Mouse (Mus musculus) kidney, postnatal 10 days (tissue): ENCODE measurements around the gene Qk.

Experiments used
- DNase-seq: peaks from one replicate; pipeline ENCODE4 v3.0.0; 2021; ENCODE audit warnings: mixed read lengths

Qk gene

DNA sequence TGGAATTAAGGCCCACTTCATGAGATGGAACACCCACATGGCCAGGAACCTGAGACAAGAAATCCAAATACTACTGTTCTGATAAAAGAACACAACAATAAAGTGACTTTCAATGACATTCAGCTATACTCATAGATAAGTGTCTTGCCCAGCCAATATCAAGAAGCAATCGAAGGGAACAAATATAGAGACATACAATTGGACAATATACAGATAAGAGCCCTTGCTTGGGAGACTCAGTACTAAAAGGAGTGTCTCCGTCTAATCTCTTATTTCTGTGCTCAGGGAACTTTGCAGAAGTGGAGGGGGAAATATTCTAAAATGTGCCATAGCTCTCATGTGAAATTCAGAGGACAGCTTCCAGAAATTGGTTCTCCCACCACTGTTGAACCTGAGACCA is 83.1 kb downstream of the Qk start:
- DNase-seq = no peak

GRCm38 (mm10) chr17:10232406-10232805 is 87.2 kb downstream of the Qk start:
- DNase-seq = no peak

- no peak for DNase-seq
Measured at GRCm38 (mm10) chr17:10227798-10228538, 91.7 kb downstream of the Qk start.

DNA sequence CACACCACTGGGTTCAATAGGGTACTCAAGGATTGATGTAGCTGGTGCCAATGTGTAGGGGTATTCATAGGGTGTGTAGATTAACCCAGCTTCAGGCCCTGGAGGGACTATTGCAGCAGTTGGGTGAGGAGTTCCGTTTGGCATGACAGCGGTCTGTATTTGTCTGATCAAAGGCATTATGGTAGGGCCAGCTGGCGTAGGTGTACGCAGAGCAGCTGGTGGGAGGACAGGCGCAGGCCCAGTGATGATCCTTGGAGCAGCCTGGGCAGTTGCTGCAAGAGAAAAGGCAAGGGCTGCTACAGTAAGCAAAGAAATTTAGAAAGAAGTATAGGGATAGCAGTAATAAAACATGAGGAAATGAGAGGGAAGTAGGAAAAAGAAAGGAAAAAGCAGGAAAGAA is 103.5 kb downstream of the Qk start:
- no peak for DNase-seq

GRCm38 (mm10) chr17:10209154-10209777 is 110.4 kb downstream of the Qk start:
- no peak for DNase-seq

DNA sequence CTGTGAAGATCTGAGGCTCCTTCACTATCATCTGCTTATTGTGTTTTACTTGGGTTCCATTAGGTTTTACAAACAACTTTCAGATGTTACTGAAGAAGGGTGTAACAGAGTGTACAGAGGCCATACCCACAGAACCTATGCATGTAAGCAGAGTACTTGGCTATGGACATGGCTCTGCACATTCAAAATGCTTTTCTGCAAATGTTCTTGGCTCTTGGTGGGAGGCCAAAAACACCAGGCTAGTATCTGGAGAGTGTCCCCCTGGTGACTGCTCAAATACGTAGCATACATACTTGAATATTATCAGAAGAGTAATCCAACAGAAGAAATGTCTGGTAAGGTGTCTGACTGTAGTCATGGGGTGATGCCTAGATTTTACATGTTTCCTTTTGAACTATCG is 121.0 kb downstream of the Qk start:
- no peak for DNase-seq

DNA sequence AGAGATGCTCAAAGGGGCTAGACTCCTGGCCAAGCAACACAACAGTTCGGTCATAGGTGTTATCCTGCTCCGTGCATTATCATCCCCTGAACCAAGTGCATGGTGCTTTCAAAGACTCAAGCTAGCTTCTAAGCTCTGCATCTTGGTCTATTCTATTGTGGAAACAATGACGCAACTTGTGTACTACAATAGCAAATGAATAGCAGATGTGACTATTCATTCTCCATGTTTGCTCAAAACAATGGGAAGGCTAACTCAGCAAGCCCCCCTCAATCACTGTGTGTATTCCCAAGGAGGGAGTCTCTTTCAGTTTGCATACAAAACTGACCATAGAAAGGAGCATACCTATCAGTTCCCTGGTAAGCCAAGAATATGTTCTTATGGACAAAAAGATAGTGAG is 121.4 kb downstream of the Qk start:
- DNase-seq = no peak

DNA sequence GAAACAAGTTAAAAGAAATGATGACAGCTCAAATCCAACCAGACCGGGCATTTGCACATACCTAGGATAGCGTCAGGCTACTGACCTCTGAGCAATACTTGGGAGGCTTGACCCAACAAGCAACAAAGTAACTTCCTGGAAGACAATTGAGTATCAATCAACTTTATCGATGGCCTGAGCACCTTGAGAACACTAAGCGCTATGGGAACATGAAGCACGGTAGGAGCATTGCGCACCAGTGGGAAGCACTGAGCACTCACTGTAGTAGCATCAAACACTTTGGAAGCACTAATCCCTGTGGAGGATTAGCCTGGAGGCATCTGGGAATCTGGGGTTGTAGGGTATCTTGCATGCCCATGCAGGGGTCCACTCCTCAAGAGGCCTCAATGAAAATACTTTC is 124.0 kb downstream of the Qk start:
- DNase-seq = no peak

GRCm38 (mm10) chr17:10190857-10191256 is 128.8 kb downstream of the Qk start:
- DNase-seq = no peak

- no peak for DNase-seq
Measured at GRCm38 (mm10) chr17:10188481-10188880, 131.2 kb downstream of the Qk start.

DNA sequence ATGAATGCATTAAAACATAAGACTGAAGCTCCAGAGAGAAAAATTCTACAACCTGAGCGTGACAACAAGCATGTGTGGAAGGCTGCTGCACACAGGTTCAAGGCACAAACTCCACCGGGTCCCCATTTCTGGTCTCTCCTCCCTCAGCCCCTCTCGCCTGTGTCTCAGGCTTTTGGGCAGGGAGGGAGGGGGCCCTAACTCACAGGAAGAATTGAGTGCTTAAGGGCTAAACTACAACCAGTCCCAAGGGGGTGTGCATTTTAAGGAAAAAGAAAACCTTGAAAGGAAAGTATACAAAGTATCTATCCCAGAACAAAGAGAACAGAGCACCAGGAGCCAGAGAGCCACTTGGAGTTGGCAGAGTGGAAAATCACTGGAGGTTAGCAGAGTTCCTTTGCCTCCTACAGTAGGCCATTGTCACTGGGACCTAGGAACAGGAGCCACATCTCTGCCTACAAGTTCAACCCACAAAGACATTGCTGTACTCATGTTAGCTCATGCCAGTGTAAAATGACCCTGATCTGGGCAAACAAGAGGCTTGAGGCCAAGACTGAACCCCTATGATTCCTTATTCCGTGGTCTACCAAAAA is 132.1 kb downstream of the Qk start:
- no peak for DNase-seq

GRCm38 (mm10) chr17:10181761-10182160 is 137.9 kb downstream of the Qk start:
- no peak for DNase-seq

DNA sequence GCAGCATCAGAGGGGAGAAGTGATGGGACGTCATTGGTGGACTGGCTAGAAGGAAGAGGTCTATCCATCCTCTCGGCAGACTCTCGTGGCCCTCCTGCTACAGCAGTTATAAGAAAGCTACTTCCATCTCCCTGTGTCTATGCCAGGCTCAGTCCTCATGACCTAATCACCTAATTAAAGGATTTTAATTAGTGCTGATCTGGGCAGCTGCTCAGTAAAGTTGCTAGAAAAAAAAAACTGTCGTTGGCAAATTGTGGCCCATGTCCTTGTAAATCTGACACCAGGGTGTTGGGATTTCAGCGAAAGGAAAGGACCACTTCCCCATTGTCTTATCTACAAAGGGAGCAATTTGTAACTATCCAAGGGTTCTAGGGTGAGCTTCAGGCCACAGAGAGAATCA is 142.6 kb downstream of the Qk start:
- DNase-seq = no peak

GRCm38 (mm10) chr17:10161258-10161657 is 158.4 kb downstream of the Qk start:
- no peak for DNase-seq

GRCm38 (mm10) chr17:10160415-10160814 is 159.2 kb downstream of the Qk start:
- no peak for DNase-seq

- DNase-seq = no peak
Measured at GRCm38 (mm10) chr17:10152808-10153413, 166.7 kb downstream of the Qk start.
